Mouse (Mus musculus) lung, adult 2 months (tissue): ENCODE data around the gene Bphl.

Experiments
- CTCF ChIP-seq: fragments of 200-500 bp; IDR thresholded peaks from 2 replicates; pipeline ENCODE4 v1.5.1; 2011; ENCODE audit warnings: mild to moderate bottlenecking, low read length, control low read depth; ENCODE audit not compliant: insufficient read depth
- POLR2A ChIP-seq: fragments of 200-500 bp; IDR thresholded peaks from 2 replicates; pipeline ENCODE4 v1.6.1; 2011; ENCODE audit warnings: low read depth, mild to moderate bottlenecking, control low read depth, low read length, borderline replicate concordance; ENCODE audit errors: extremely low read depth

DNA sequence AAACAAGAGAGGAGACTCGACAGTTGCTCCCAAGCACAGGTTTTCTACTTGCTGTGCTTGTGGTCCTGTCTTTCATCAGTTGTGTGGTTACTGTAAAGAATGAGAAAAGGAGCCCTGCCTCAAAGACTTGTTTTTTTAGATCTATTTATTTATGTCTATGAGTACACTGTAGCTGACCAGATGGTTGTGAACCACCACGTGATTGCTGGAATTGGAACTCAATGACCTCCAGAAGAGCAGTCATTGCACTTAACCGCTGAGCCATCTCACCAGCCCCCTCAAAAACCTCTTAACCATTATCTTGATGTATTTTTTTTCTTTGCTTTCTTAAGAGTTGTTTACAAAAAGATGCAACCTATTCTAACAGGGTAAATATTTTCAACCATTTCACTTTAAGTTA lies 2.0 kb upstream of the Bphl start:
- TF ChIP-seq CTCF (no peak), POLR2A (no peak)
